Mouse (Mus musculus): ENCODE measurements around the gene Lama5. TPM values are rescaled to one million over a fixed set of nuclear protein-coding genes. Genes with fewer than 3 reads are reported as not detected.

Gene Lama5
- polyA plus RNA-seq, 1 experiment from 2014 or later: 11.2 TPM

GRCm38 (mm10) chr2:180217587-180217986 lies 8.1 kb downstream of the Lama5 start:
- no peaks in the 10 kb centered on the region for H3K27me3 ChIP-seq (ENCODE audit: poor library complexity, severe bottlenecking)
- H3K36me3 ChIP-seq (replicated peaks): peaks cover 10% of the 10 kb centered on the region; the same call in 1 of the 2 replicates
- peaks cover 60% of the 10 kb centered on the region for H3K4me1 ChIP-seq
- no peaks in the 10 kb centered on the region for H3K9me3 ChIP-seq
- no peak overlapping the region for H3K4me3 ChIP-seq
- WGBS: 82% methylated on average over 8 of the region's 8 CpGs
- no peak for DNase-seq (ENCODE audit: extremely low spot score, low spot score)
- peak overlapping the region; percentile 69; the same call in 1 of the 2 replicates for H3K27ac ChIP-seq

GRCm38 (mm10) chr2:180216921-180217320 lies 8.7 kb downstream of the Lama5 start:
- H3K4me3 ChIP-seq: no peak overlapping the region
- 70% methylated on average over 5 of the region's 5 CpGs for WGBS
- no peaks in the 10 kb centered on the region for H3K27me3 ChIP-seq (ENCODE audit: poor library complexity, severe bottlenecking)
- H3K27ac ChIP-seq: no peak overlapping the region
- no peak for DNase-seq (ENCODE audit: extremely low spot score, low spot score)
- no peaks in the 10 kb centered on the region for H3K9me3 ChIP-seq
- peaks cover 53% of the 10 kb centered on the region for H3K4me1 ChIP-seq
- peaks cover 10% of the 10 kb centered on the region; the same call in 1 of the 2 replicates for H3K36me3 ChIP-seq (replicated peaks)

- H3K27me3 ChIP-seq (ENCODE audit: poor library complexity, severe bottlenecking): no peaks in the 10 kb centered on the region
- no peak overlapping the region for H3K4me3 ChIP-seq
- peak overlapping the region; percentile 49 for H3K27ac ChIP-seq
- peaks cover 13% of the 10 kb centered on the region; the same call in 1 of the 2 replicates for H3K36me3 ChIP-seq (replicated peaks)
- no peaks in the 10 kb centered on the region for H3K9me3 ChIP-seq
- peaks cover 52% of the 10 kb centered on the region for H3K4me1 ChIP-seq
- WGBS: 82% methylated on average over 6 of the region's 6 CpGs
- DNase-seq (ENCODE audit: extremely low spot score, low spot score): no peak
Observed at GRCm38 (mm10) chr2:180215951-180216350, 9.7 kb downstream of the Lama5 start.

- Histone ChIP-seq H3K36me3 (replicated peaks) (peaks cover 9% of the 10 kb centered on the region; the same call in 1 of the 2 replicates), H3K27ac (peak overlapping the region; percentile 22; the same call in 1 of the 2 replicates), H3K4me1 (peaks cover 48% of the 10 kb centered on the region), H3K27me3 (ENCODE audit: poor library complexity, severe bottlenecking) (no peaks in the 10 kb centered on the region), H3K4me3 (no peak overlapping the region), H3K9me3 (no peaks in the 10 kb centered on the region)
- 83% methylated on average over 8 of the region's 8 CpGs for WGBS
- no peak for DNase-seq (ENCODE audit: extremely low spot score, low spot score)
Observed at GRCm38 (mm10) chr2:180215011-180215461, 10.6 kb downstream of the Lama5 start.

- WGBS: 92% methylated on average over 4 of the region's 4 CpGs
- H3K9me3 ChIP-seq: no peaks in the 10 kb centered on the region
- H3K36me3 ChIP-seq (replicated peaks): peaks cover 9% of the 10 kb centered on the region; the same call in 1 of the 2 replicates
- no peaks in the 10 kb centered on the region for H3K27me3 ChIP-seq (ENCODE audit: poor library complexity, severe bottlenecking)
- H3K4me3 ChIP-seq: no peak overlapping the region
- H3K4me1 ChIP-seq: peaks cover 42% of the 10 kb centered on the region
- peak overlapping the region; percentile 67 for H3K27ac ChIP-seq
- DNase-seq (ENCODE audit: extremely low spot score, low spot score): no peak
Observed at GRCm38 (mm10) chr2:180214352-180214978, 11.2 kb downstream of the Lama5 start.

GRCm38 (mm10) chr2:180212255-180212654 lies 13.4 kb downstream of the Lama5 start:
- no peak for DNase-seq (ENCODE audit: extremely low spot score, low spot score)
- peaks cover 9% of the 10 kb centered on the region; the same call in 1 of the 2 replicates for H3K36me3 ChIP-seq (replicated peaks)
- no peak overlapping the region for H3K4me3 ChIP-seq
- no peaks in the 10 kb centered on the region for H3K9me3 ChIP-seq
- 92% methylated on average over 3 of the region's 3 CpGs for WGBS
- H3K27me3 ChIP-seq (ENCODE audit: poor library complexity, severe bottlenecking): no peaks in the 10 kb centered on the region
- H3K4me1 ChIP-seq: peaks cover 23% of the 10 kb centered on the region
- H3K27ac ChIP-seq: no peak overlapping the region

GRCm38 (mm10) chr2:180208976-180209375 lies 16.7 kb downstream of the Lama5 start:
- Histone ChIP-seq H3K4me3 (no peak overlapping the region), H3K36me3 (replicated peaks) (peaks cover 26% of the 10 kb centered on the region), H3K27me3 (ENCODE audit: poor library complexity, severe bottlenecking) (no peaks in the 10 kb centered on the region), H3K4me1 (peaks cover 3% of the 10 kb centered on the region; the same call in 1 of the 2 replicates), H3K27ac (no peak overlapping the region), H3K9me3 (no peaks in the 10 kb centered on the region)
- DNase-seq (ENCODE audit: extremely low spot score, low spot score): no peak
- WGBS: 75% methylated on average over 1 of the region's 1 CpGs

GRCm38 (mm10) chr2:180207840-180208239 lies 17.8 kb downstream of the Lama5 start:
- peaks cover 3% of the 10 kb centered on the region; the same call in 1 of the 2 replicates for H3K4me1 ChIP-seq
- H3K27me3 ChIP-seq (ENCODE audit: poor library complexity, severe bottlenecking): no peaks in the 10 kb centered on the region
- no peak overlapping the region for H3K4me3 ChIP-seq
- H3K9me3 ChIP-seq: no peaks in the 10 kb centered on the region
- H3K36me3 ChIP-seq (replicated peaks): peaks cover 21% of the 10 kb centered on the region
- no peak overlapping the region for H3K27ac ChIP-seq
- WGBS: 71% methylated on average over 7 of the region's 7 CpGs
- DNase-seq (ENCODE audit: extremely low spot score, low spot score): peak; percentile 41

GRCm38 (mm10) chr2:180205956-180206280 lies 19.7 kb downstream of the Lama5 start:
- H3K9me3 ChIP-seq: no peaks in the 10 kb centered on the region
- no peak overlapping the region for H3K27ac ChIP-seq
- 98% methylated on average over 2 of the region's 2 CpGs for WGBS
- peaks cover 3% of the 10 kb centered on the region; the same call in 1 of the 2 replicates for H3K4me1 ChIP-seq
- H3K4me3 ChIP-seq: no peak overlapping the region
- H3K27me3 ChIP-seq (ENCODE audit: poor library complexity, severe bottlenecking): no peaks in the 10 kb centered on the region
- H3K36me3 ChIP-seq (replicated peaks): peaks cover 30% of the 10 kb centered on the region
- no peak for DNase-seq (ENCODE audit: extremely low spot score, low spot score)

GRCm38 (mm10) chr2:180205083-180205955 lies 20.3 kb downstream of the Lama5 start:
- Histone ChIP-seq H3K27ac (no peak overlapping the region), H3K36me3 (replicated peaks) (peaks cover 30% of the 10 kb centered on the region), H3K4me1 (peaks cover 3% of the 10 kb centered on the region; the same call in 1 of the 2 replicates), H3K9me3 (no peaks in the 10 kb centered on the region), H3K4me3 (no peak overlapping the region), H3K27me3 (ENCODE audit: poor library complexity, severe bottlenecking) (no peaks in the 10 kb centered on the region)
- no peak for DNase-seq (ENCODE audit: extremely low spot score, low spot score)
- WGBS: 89% methylated on average over 12 of the region's 12 CpGs

GRCm38 (mm10) chr2:180204501-180204900 lies 21.2 kb downstream of the Lama5 start:
- Histone ChIP-seq H3K9me3 (no peaks in the 10 kb centered on the region), H3K36me3 (replicated peaks) (peaks cover 30% of the 10 kb centered on the region), H3K27me3 (ENCODE audit: poor library complexity, severe bottlenecking) (no peaks in the 10 kb centered on the region), H3K27ac (no peak overlapping the region), H3K4me3 (no peak overlapping the region), H3K4me1 (peaks cover 3% of the 10 kb centered on the region; the same call in 1 of the 2 replicates)
- no peak for DNase-seq (ENCODE audit: extremely low spot score, low spot score)
- 89% methylated on average over 9 of the region's 9 CpGs for WGBS

- Histone ChIP-seq H3K4me1 (no peaks in the 10 kb centered on the region; the same call in 1 of the 2 replicates), H3K4me3 (no peak overlapping the region), H3K9me3 (no peaks in the 10 kb centered on the region), H3K27me3 (ENCODE audit: poor library complexity, severe bottlenecking) (no peaks in the 10 kb centered on the region), H3K27ac (no peak overlapping the region), H3K36me3 (replicated peaks) (peaks cover 41% of the 10 kb centered on the region)
- WGBS: 89% methylated on average over 10 of the region's 10 CpGs
- DNase-seq (ENCODE audit: extremely low spot score, low spot score): no peak
Observed at GRCm38 (mm10) chr2:180202805-180203204, 22.9 kb downstream of the Lama5 start.

- Histone ChIP-seq H3K36me3 (replicated peaks) (peaks cover 46% of the 10 kb centered on the region), H3K4me1 (no peaks in the 10 kb centered on the region; the same call in 1 of the 2 replicates), H3K27ac (no peak overlapping the region), H3K4me3 (no peak overlapping the region), H3K9me3 (no peaks in the 10 kb centered on the region), H3K27me3 (ENCODE audit: poor library complexity, severe bottlenecking) (no peaks in the 10 kb centered on the region)
- WGBS: 91% methylated on average over 14 of the region's 14 CpGs
- no peak for DNase-seq (ENCODE audit: extremely low spot score, low spot score)
Observed at GRCm38 (mm10) chr2:180202263-180202662, 23.4 kb downstream of the Lama5 start.

Measured in forebrain, embryonic 10.5 days (tissue).